Mouse (Mus musculus) G1E (cell line): ENCODE results near the gene Leng1. TPM values are rescaled to one million over a fixed set of nuclear protein-coding genes. Genes with fewer than 3 reads are reported as not detected.
A peak's percentile ranks its signal among the peaks of the same experiment; 100 is the strongest.
"Not testable (repeated sequence)": the region's sequence is repeated elsewhere in the genome, so short reads cannot be mapped to it uniquely, and the experiment has no call there.

Source experiments
- ATAC-seq: 2 replicates; pipeline ENCODE4 v1.8.0; 2016; ENCODE audit warnings: mild to moderate bottlenecking; ENCODE audit not compliant: insufficient number of reproducible peaks, poor library complexity, low FRiP score, severe bottlenecking; ENCODE audit errors: extremely low read depth
- DNase-seq: peaks from one replicate; pipeline ENCODE4 v3.0.0; 2012; ENCODE audit warnings: low spot score
- H3K27me3 ChIP-seq: 2 replicates; pipeline ENCODE4 v1.6.1; 2012; ENCODE audit warnings: mild to moderate bottlenecking, low read length, inconsistent platforms; ENCODE audit not compliant: insufficient read depth
- H3K36me3 ChIP-seq: replicated peaks from 2 replicates; pipeline ENCODE3; 2012; ENCODE audit warnings: mild to moderate bottlenecking, inconsistent platforms
- H3K4me1 ChIP-seq: 2 replicates; pipeline ENCODE4 v1.6.1; 2012; ENCODE audit warnings: low read depth, low read length, inconsistent platforms, mixed read lengths; ENCODE audit not compliant: insufficient read depth
- H3K4me3 ChIP-seq: 2 replicates; pipeline ENCODE4 v1.5.1; 2012; ENCODE audit warnings: low read depth, mild to moderate bottlenecking, inconsistent platforms, low read length, moderate library complexity, mixed read lengths
- H3K9me3 ChIP-seq: replicated peaks from 2 replicates; pipeline ENCODE4 v1.6.1; 2012; ENCODE audit warnings: inconsistent platforms
- CTCF ChIP-seq: IDR thresholded peaks from 2 replicates; pipeline ENCODE4 v1.5.1; 2012; ENCODE audit warnings: low read depth, low read length, inconsistent platforms, mixed read lengths
- GATA1 ChIP-seq: IDR thresholded peaks from 2 replicates; pipeline ENCODE4 v1.6.1; 2012; ENCODE audit warnings: borderline replicate concordance, low read length, inconsistent platforms, mixed read lengths
- GATA2 ChIP-seq: IDR thresholded peaks from 2 replicates; pipeline ENCODE4 v1.6.1; 2012; ENCODE audit warnings: low read depth, low read length, inconsistent platforms, borderline replicate concordance
- POLR2AphosphoS5 ChIP-seq: IDR thresholded peaks from 2 replicates; pipeline ENCODE4 v1.6.1; 2012; ENCODE audit warnings: low read depth, low read length, inconsistent platforms; ENCODE audit not compliant: insufficient replicate concordance
- TAL1 ChIP-seq: conservative IDR thresholded peaks from 2 replicates; pipeline ENCODE4 v1.6.1; 2012; ENCODE audit warnings: low read depth, low read length, inconsistent platforms, mixed read lengths
- polyA plus RNA-seq: library from polyadenylated mRNA; stranded (reverse); fragments of >175 nt; gene quantifications from 2 replicates; pipeline ENCODE4 v1.2.3, GENCODE M21; 2012
- total RNA-seq, 2 experiments: library from RNA; stranded (forward) in 1 of 2; stranded (reverse) in 1 of 2; fragments of 200-1000 nt in 1 of 2; fragments of >200 nt in 1 of 2; fragmentation: Nextera tagmentation in 1 of 2; gene quantifications; 2 replicates each; pipeline ENCODE4 v1.2.3; 2014 to 2017

The Leng1 gene
- total and polyA plus RNA-seq, 3 experiments, result 7.6 to 10.4 (median 9.0) TPM

- H3K27me3 ChIP-seq, result no peaks in the 10 kb centered on the region
- peak; percentile 73 for DNase-seq
- peaks cover 23% of the 10 kb centered on the region for H3K4me1 ChIP-seq
- peak; percentile 79 for ATAC-seq
- peak within 1 kb of the TSS; percentile 75 for H3K4me3 ChIP-seq
- peaks cover 49% of the 10 kb centered on the region for H3K36me3 ChIP-seq
- TF ChIP-seq GATA2 (no peak), POLR2AphosphoS5 (peak; percentile 97)
- no peaks in the 10 kb centered on the region for H3K9me3 ChIP-seq
These were observed 38.3 kb upstream of the Leng1 start, which contains the start of gene Rps9 for GRCm38 (mm10) chr7:3703879-3704441. Rps9 (plus strand) TSS chr7:3703993.

GRCm38 (mm10) chr7:3703148-3703878, 37.7 kb upstream of the Leng1 start:
- TF ChIP-seq GATA1, result no peak
- TF ChIP-seq TAL1, result no peak
- no peak for TF ChIP-seq CTCF
- TF ChIP-seq GATA2, result no peak
- TF ChIP-seq POLR2AphosphoS5, result no peak
- Histone ChIP-seq H3K4me3 (peak overlapping the region; percentile 75), H3K9me3 (no peaks in the 10 kb centered on the region), H3K4me1 (peaks cover 23% of the 10 kb centered on the region), H3K27me3 (no peaks in the 10 kb centered on the region), H3K36me3 (peaks cover 52% of the 10 kb centered on the region)
- ATAC-seq, result no peak
- no peak for DNase-seq

GRCm38 (mm10) chr7:3698471-3698870, 32.8 kb upstream of the Leng1 start:
- H3K4me1 ChIP-seq, result peaks cover 23% of the 10 kb centered on the region
- ATAC-seq, result no peak
- no peak overlapping the region for H3K4me3 ChIP-seq
- no peaks in the 10 kb centered on the region for H3K27me3 ChIP-seq
- TF ChIP-seq GATA2, result no peak
- no peak for TF ChIP-seq POLR2AphosphoS5
- no peak for TF ChIP-seq TAL1
- TF ChIP-seq CTCF, result no peak
- TF ChIP-seq GATA1, result no peak
- no peaks in the 10 kb centered on the region for H3K9me3 ChIP-seq
- H3K36me3 ChIP-seq, result peaks cover 50% of the 10 kb centered on the region
- no peak for DNase-seq

GRCm38 (mm10) chr7:3694949-3695305, 29.3 kb upstream of the Leng1 start:
- Histone ChIP-seq H3K4me1 (peaks cover 39% of the 10 kb centered on the region), H3K36me3 (peaks cover 54% of the 10 kb centered on the region), H3K4me3 (peak overlapping the region; percentile 88)
- DNase-seq, ATAC-seq, H3K27me3 ChIP-seq, H3K9me3 ChIP-seq: not testable (repeated sequence)

GRCm38 (mm10) chr7:3694076-3694948, 28.7 kb upstream of the Leng1 start:
- Histone ChIP-seq H3K4me1 (peaks cover 39% of the 10 kb centered on the region), H3K4me3 (peak overlapping the region; percentile 88), H3K9me3 (no peaks in the 10 kb centered on the region), H3K27me3 (no peaks in the 10 kb centered on the region), H3K36me3 (peaks cover 54% of the 10 kb centered on the region)
- TF ChIP-seq TAL1 (no peak), CTCF (no peak), GATA2 (no peak), POLR2AphosphoS5 (no peak), GATA1 (no peak)
- peak; percentile 68 for DNase-seq
- peak; percentile 16; the same call in 1 of the 2 replicates for ATAC-seq

- ATAC-seq, result no peak
- H3K36me3 ChIP-seq, result peaks cover 54% of the 10 kb centered on the region
These were observed 28.1 kb upstream of the Leng1 start for GRCm38 (mm10) chr7:3693809-3694075.

More at GRCm38 (mm10) chr7:3693809-3694075, 28.1 kb upstream of the Leng1 start:
- no peak for DNase-seq
- peak overlapping the region; percentile 88 for H3K4me3 ChIP-seq
- no peak for TF ChIP-seq GATA1
- TF ChIP-seq CTCF, result no peak
- no peak for TF ChIP-seq TAL1
- no peak for TF ChIP-seq POLR2AphosphoS5
- no peak for TF ChIP-seq GATA2
- H3K9me3 ChIP-seq, result no peaks in the 10 kb centered on the region
- H3K27me3 ChIP-seq, result no peaks in the 10 kb centered on the region
- H3K4me1 ChIP-seq, result peaks cover 39% of the 10 kb centered on the region
